26 mouse cellular contexts compared by ENCODE assay signal in genomic region chr4:45872147-45872546, GRCm38 (mm10). TPM values are rescaled to one million over a fixed set of nuclear protein-coding genes. Genes with fewer than 3 reads are reported as not detected.
A peak's percentile ranks its signal among the peaks of the same experiment; 100 is the strongest.
DNase-seq lines count a peak whose midpoint lies in the region; ATAC-seq and TF ChIP-seq lines count a peak whose summit lies in the region.
"Had no signal": no experiment of that assay in that cellular context is flagged by ENCODE, and none has a peak within 500 bp of the region (broad histone marks: within the 10 kb centered on the region; RNA-seq: fewer than 3 reads in every experiment).

No protein-coding gene starts in this region.

- in situ Hi-C loops in CH12.LX (cut with MboI; ENCODE audit: low pct_ligation_motif_present, low pct_unique_long_range_greater_than_20kb, low sequenced_read_pairs): no loop called here

- H3K27me3 ChIP-seq in hindbrain, embryonic 15.5 days: 0 out of 2 replicates have a peak, but pooled peaks cover 3% of the 10 kb centered on the region
- H3K27me3 ChIP-seq in hindbrain, embryonic 16.5 days (replicated peaks; ENCODE audit: control insufficient read depth, insufficient read depth, low read length): no peaks in the 10 kb centered on the region
- H3K27me3 ChIP-seq in CH12.LX (replicated peaks): no peaks in the 10 kb centered on the region
- H3K27me3 ChIP-seq in MEL (ENCODE audit: control insufficient read depth in 1 of 2, insufficient read depth in 2 of 2, low read length in 2 of 2): peaks cover 5 to 7% of the 10 kb centered on the region in 2 experiments; a peak in 3 of 4 replicates
- H3K27me3 ChIP-seq: heart, embryonic 12.5 days; heart, embryonic 15.5 days had no signal

- 96% methylated on average over 2 of the region's 2 CpGs for whole genome bisulfite sequencing in hindbrain, embryonic 15.5 days
- 80% methylated on average over 1 of the region's 2 CpGs for WGBS in hindbrain, embryonic 16.5 days

- TF ChIP-seq RAD21 in CH12.LX (IDR thresholded peaks at IDR 0.05; ENCODE audit: low read depth, low read length): no peak
- TF ChIP-seq RAD21 in MEL (IDR thresholded peaks at IDR 0.05; ENCODE audit: low read depth, low read length): no peak

- dilution Hi-C loops in CH12.LX (cut with MboI; ENCODE audit: extremely low pct_ligation_motif_present, extremely low pct_unique_long_range_greater_than_20kb, low sequenced_read_pairs): no loop called here

- H3K4me2 ChIP-seq in hindbrain, embryonic 15.5 days: no peak overlapping the region
- H3K4me2 ChIP-seq in hindbrain, embryonic 16.5 days (ENCODE audit: low read length): no peak overlapping the region
- no peak overlapping the region for H3K4me2 ChIP-seq in CH12.LX (ENCODE audit: insufficient read depth, low read depth, poor library complexity, severe bottlenecking)
- H3K4me2 ChIP-seq: heart, embryonic 12.5 days; heart, embryonic 15.5 days had no signal

- no peaks in the 10 kb centered on the region for H3K36me3 ChIP-seq in hindbrain, embryonic 15.5 days
- no peaks in the 10 kb centered on the region for H3K36me3 ChIP-seq in hindbrain, embryonic 16.5 days (ENCODE audit: control insufficient read depth, insufficient read depth, low read length)
- no peaks in the 10 kb centered on the region for H3K36me3 ChIP-seq in CH12.LX (replicated peaks in 1 of 2; ENCODE audit: control insufficient read depth in 1 of 2, insufficient read depth in 1 of 2, low read length in 1 of 2)
- H3K36me3 ChIP-seq in MEL (ENCODE audit: control insufficient read depth in 1 of 2, insufficient read depth in 2 of 2, low read length in 2 of 2): no peaks in the 10 kb centered on the region
- H3K36me3 ChIP-seq: heart, embryonic 12.5 days; heart, embryonic 15.5 days had no signal

- no peak overlapping the region for H3K9ac ChIP-seq in hindbrain, embryonic 15.5 days
- H3K9ac ChIP-seq in hindbrain, embryonic 16.5 days (ENCODE audit: low read depth, low read length): no peak overlapping the region
- no peak overlapping the region for H3K9ac ChIP-seq in CH12.LX (ENCODE audit: insufficient read depth, low read depth)
- H3K9ac ChIP-seq in MEL (ENCODE audit: control insufficient read depth, low read depth, low read length, poor library complexity, severe bottlenecking): no peak overlapping the region
- H3K9ac ChIP-seq: forebrain, postnatal 0 days; heart, embryonic 12.5 days; heart, embryonic 15.5 days had no signal

- 0 out of 2 replicates have a peak, but pooled peaks have one; percentile 27 for ATAC-seq in hindbrain, embryonic 15.5 days (ENCODE audit: low FRiP score, low read depth)
- ATAC-seq in hindbrain, embryonic 16.5 days: no peak
- ATAC-seq: activated CD4-positive, CD25-positive, alpha-beta regulatory T cell, adult 4 months; forebrain, embryonic 14.5 days; forebrain, postnatal 0 days; intestine, postnatal 0 days had no signal

- no peak overlapping the region for H3K4me3 ChIP-seq in hindbrain, embryonic 15.5 days
- H3K4me3 ChIP-seq in hindbrain, embryonic 16.5 days (ENCODE audit: low read length): no peak overlapping the region
- H3K4me3 ChIP-seq in CH12.LX (replicated peaks in 1 of 3; ENCODE audit: low read depth in 2 of 3, low read length in 2 of 3, poor library complexity in 1 of 3) (no peak overlapping the region), MEL (ENCODE audit: control insufficient read depth in 1 of 2, insufficient read depth in 1 of 2, low read depth in 2 of 2, low read length in 2 of 2) (no peak overlapping the region)
- H3K4me3 ChIP-seq: gastrocnemius, adult 2 months; heart, embryonic 12.5 days; heart, embryonic 15.5 days had no signal

- no peak overlapping the region for H3K27ac ChIP-seq in hindbrain, embryonic 15.5 days (replicated peaks)
- H3K27ac ChIP-seq in hindbrain, embryonic 16.5 days (ENCODE audit: low read depth, low read length): no peak overlapping the region
- no peak overlapping the region for H3K27ac ChIP-seq in CH12.LX (ENCODE audit: insufficient read depth, low read depth)
- no peak overlapping the region for H3K27ac ChIP-seq in MEL (ENCODE audit: control insufficient read depth, low read depth, low read length)
- H3K27ac ChIP-seq: gastrocnemius, adult 2 months; heart, embryonic 15.5 days had no signal

- TF ChIP-seq POLR2A in CH12.LX (IDR thresholded peaks at IDR 0.05; ENCODE audit: low read depth, low read length) (no peak), MEL (IDR thresholded peaks at IDR 0.05; ENCODE audit: control insufficient read depth in 1 of 2, insufficient read depth in 1 of 2, low read depth in 1 of 2, low read length in 2 of 2, poor library complexity in 1 of 2) (no peak)

- H3K79me2 ChIP-seq in CH12.LX (replicated peaks; ENCODE audit: control insufficient read depth, extremely low read depth, insufficient read depth, poor library complexity, severe bottlenecking) (no peaks in the 10 kb centered on the region), MEL (ENCODE audit: control insufficient read depth, insufficient read depth, low read length, poor library complexity) (no peaks in the 10 kb centered on the region)

- H3K4me1 ChIP-seq in hindbrain, embryonic 15.5 days (replicated peaks): no peaks in the 10 kb centered on the region
- H3K4me1 ChIP-seq in hindbrain, embryonic 16.5 days (ENCODE audit: control insufficient read depth, insufficient read depth, low read depth, low read length): no peaks in the 10 kb centered on the region
- H3K4me1 ChIP-seq in CH12.LX (ENCODE audit: control insufficient read depth in 1 of 2, insufficient read depth in 2 of 2): peaks cover 0 to under 1% of the 10 kb centered on the region in 2 experiments; a peak in 1 of 4 replicates
- H3K4me1 ChIP-seq in MEL (ENCODE audit: control insufficient read depth in 1 of 2, insufficient read depth in 2 of 2, low read length in 2 of 2): no peaks in the 10 kb centered on the region; a peak in 1 of 4 replicates

- no peak for DNase-seq in CH12.LX (ENCODE audit: extremely low read depth)
- no peak for DNase-seq in MEL (ENCODE audit: low read depth, low spot score)
- DNase-seq in right cerebral cortex, adult 2 months (ENCODE audit: low spot score in 2 of 2): no peak
- no peak for DNase-seq in left cerebral cortex, adult 9 months (ENCODE audit: low spot score in 2 of 2)
- DNase-seq: adrenal gland, adult 8-10 months; adrenal gland, postnatal 25 days; cerebellum, adult 2 months; cerebellum, adult 9-11 months; cerebellum, postnatal 25 days; forebrain, postnatal 0 days; gastrocnemius, adult 2 months; gastrocnemius, postnatal 14 days; heart, adult 11 months; heart, postnatal 14 days; heart, postnatal 4 days; kidney, adult 2 months had no signal

- H3K9me3 ChIP-seq in hindbrain, embryonic 15.5 days: no peaks in the 10 kb centered on the region
- no peaks in the 10 kb centered on the region for H3K9me3 ChIP-seq in hindbrain, embryonic 16.5 days (ENCODE audit: control insufficient read depth, low read length)
- H3K9me3 ChIP-seq in CH12.LX (replicated peaks; ENCODE audit: low read length): peaks cover 16% of the 10 kb centered on the region
- H3K9me3 ChIP-seq in MEL (replicated peaks; ENCODE audit: insufficient read depth, low read length): no peaks in the 10 kb centered on the region
- H3K9me3 ChIP-seq: heart, embryonic 12.5 days; heart, embryonic 15.5 days had no signal

- no peak for TF ChIP-seq EP300 in CH12.LX (IDR thresholded peaks at IDR 0.05; ENCODE audit: low read length)
- TF ChIP-seq EP300 in MEL (IDR thresholded peaks at IDR 0.05; ENCODE audit: low read depth in 1 of 2, low read length in 2 of 2): no peak

- TF ChIP-seq CTCF in CH12.LX (conservative IDR thresholded peaks at IDR 0.05 in 1 of 2, IDR thresholded peaks at IDR 0.05 in 1 of 2; ENCODE audit: low read depth in 2 of 2, low read length in 2 of 2): no peak
- no peak for TF ChIP-seq CTCF in MEL (IDR thresholded peaks at IDR 0.05 in 2 of 3, conservative IDR thresholded peaks at IDR 0.05 in 1 of 3; ENCODE audit: control insufficient read depth in 1 of 3, insufficient read depth in 1 of 3, low read depth in 2 of 3, low read length in 3 of 3, poor library complexity in 1 of 3, severe bottlenecking in 1 of 3)

TF ChIP-seq in CH12.LX, 34 proteins besides CTCF, POLR2A, EP300 and RAD21 (continues in another document):
- TF ChIP-seq MXI1 (IDR thresholded peaks at IDR 0.05; ENCODE audit: low read depth, low read length) (no peak), MAZ (IDR thresholded peaks at IDR 0.05; ENCODE audit: low read depth, low read length) (no peak), USF2 (conservative IDR thresholded peaks at IDR 0.05; ENCODE audit: low read depth, low read length) (no peak)

TF ChIP-seq in MEL, 35 proteins besides CTCF, POLR2A, EP300 and RAD21 (continues in another document):
- TF ChIP-seq HCFC1 (IDR thresholded peaks at IDR 0.05; ENCODE audit: low read depth, low read length): peak; percentile 43; the same call in 1 of the 2 replicates
- TF ChIP-seq USF1 (IDR thresholded peaks at IDR 0.05; ENCODE audit: low read depth, low read length): peak; percentile 50
- TF ChIP-seq GABPA (IDR thresholded peaks at IDR 0.05; ENCODE audit: low read depth, low read length): no peak

RNA-seq across cellular contexts. Expression of gene Ccdc180, which starts 18.0 kb away (rescaled TPM):
- polyA plus RNA-seq in hindbrain, embryonic 15.5 days (2015; fragmentation: Nextera tagmentation; extraction: Ambion mirVana): 0.34 and 0.49 TPM in 2 replicates
- 0.26 and 0.57 TPM in 2 replicates for polyA plus RNA-seq in hindbrain, embryonic 16.5 days (2015; fragmentation: Nextera tagmentation; extraction: Ambion mirVana)
- total RNA-seq in CH12.LX (2012; rRNA removed) (not detected in 2 replicates), CH12.LX (2014; rRNA removed) (not detected in 2 replicates), MEL (2012; rRNA removed) (0.07 and 0.08 TPM in 2 replicates)
- polyA plus RNA-seq in CH12.LX (2012; ENCODE audit: insufficient read length, low read depth) (0.14 and 0.20 TPM in 2 replicates), MEL (2012; ENCODE audit: insufficient read depth in 1 of 2, insufficient read length in 2 of 2, low read depth in 1 of 2, low replicate concordance in 2 of 2, missing spikeins in 1 of 2) (under 1 TPM in 1 of 2 experiments, not detected in 1; 0.31 TPM)
- total RNA-seq: gastrocnemius, adult 2 months; gastrocnemius, postnatal 4 days had no signal
- polyA plus RNA-seq: embryonic facial prominence, embryonic 11.5 days had no signal

RNA-seq across cellular contexts. Expression of gene Stra6l, which starts 23.7 kb away (rescaled TPM):
- 0.35 and 0.42 TPM in 2 replicates for polyA plus RNA-seq in hindbrain, embryonic 15.5 days (2015; fragmentation: Nextera tagmentation; extraction: Ambion mirVana)
- 0.29 and 0.36 TPM in 2 replicates for polyA plus RNA-seq in hindbrain, embryonic 16.5 days (2015; fragmentation: Nextera tagmentation; extraction: Ambion mirVana)
- not detected in 2 replicates for total RNA-seq in CH12.LX (2012; rRNA removed)
- 0.08 TPM in 1 of 2 replicates, not detected in the other for total RNA-seq in CH12.LX (2014; rRNA removed)
- 0.13 TPM in 1 of 2 replicates, not detected in the other for polyA plus RNA-seq in CH12.LX (2012; ENCODE audit: insufficient read length, low read depth)
- not detected in 2 replicates for total RNA-seq in MEL (2012; rRNA removed)
- polyA plus RNA-seq in MEL (2012; ENCODE audit: insufficient read depth in 1 of 2, insufficient read length in 2 of 2, low read depth in 1 of 2, low replicate concordance in 2 of 2, missing spikeins in 1 of 2): not detected
- total RNA-seq: common myeloid progenitor, adult 5-6 weeks; gastrocnemius, adult 2 months; gastrocnemius, postnatal 14 days; heart, postnatal 14 days had no signal

RNA-seq across cellular contexts. Expression of gene Igfbpl1, which starts 45.4 kb away (rescaled TPM):
- polyA plus RNA-seq in hindbrain, embryonic 15.5 days (2015; fragmentation: Nextera tagmentation; extraction: Ambion mirVana): 36.3 and 59.8 TPM in 2 replicates
- polyA plus RNA-seq in hindbrain, embryonic 16.5 days (2015; fragmentation: Nextera tagmentation; extraction: Ambion mirVana): 20.2 and 27.3 TPM in 2 replicates
- not detected in 2 replicates for total RNA-seq in CH12.LX (2012; rRNA removed)
- total RNA-seq in CH12.LX (2014; rRNA removed): not detected in 2 replicates
- polyA plus RNA-seq in CH12.LX (2012; ENCODE audit: insufficient read length, low read depth): not detected in 2 replicates
- total RNA-seq in MEL (2012; rRNA removed): not detected in 2 replicates
- polyA plus RNA-seq in MEL (2012; ENCODE audit: insufficient read depth in 1 of 2, insufficient read length in 2 of 2, low read depth in 1 of 2, low replicate concordance in 2 of 2, missing spikeins in 1 of 2): not detected
- total RNA-seq: adrenal gland, postnatal 25 days; common myeloid progenitor, adult 5-6 weeks; gastrocnemius, adult 2 months; gastrocnemius, postnatal 14 days; gastrocnemius, postnatal 4 days had no signal
- polyA plus RNA-seq: activated CD4-positive, CD25-positive, alpha-beta regulatory T cell, adult 4 months; kidney, adult 2 months had no signal

Comparison
In these comparisons a context has a peak if more than half of its experiments do, and no peak if none do; other contexts are left out.
1. RNA of gene Igfbpl1, which starts 45.4 kb away (polyA plus RNA-seq): 36.3 to 59.8 TPM in hindbrain, embryonic 15.5 days and 20.2 to 27.3 TPM in hindbrain, embryonic 16.5 days; not detected in CH12.LX and not detected in MEL; every median in the first group is over 10 times any median in the second.